Mouse (Mus musculus): ENCODE data around the gene Slc51b. TPM values are rescaled to one million over a fixed set of nuclear protein-coding genes. Genes with fewer than 3 reads are reported as not detected.

Slc51b gene
- polyA plus RNA-seq, 2 experiments from 2014 or later = not detected

DNA sequence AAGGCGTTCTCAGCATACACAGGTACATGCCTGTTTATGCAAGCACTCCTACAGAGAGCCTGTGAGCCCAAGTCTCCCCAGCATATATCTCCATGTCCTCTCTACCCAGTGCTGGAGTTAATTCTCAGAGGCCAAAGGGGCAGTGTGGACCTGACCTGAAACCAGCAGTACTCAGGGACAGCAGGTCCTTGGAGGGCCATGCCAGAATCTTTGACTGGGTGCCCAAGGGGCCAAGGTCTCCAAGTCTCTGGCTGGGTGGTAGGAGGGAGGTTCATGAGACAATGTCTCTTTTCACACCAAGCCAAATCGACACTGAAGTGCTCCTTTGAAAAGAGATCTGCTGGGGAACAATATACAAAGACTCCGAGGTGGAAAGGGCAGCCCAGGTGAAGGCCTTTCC lies 14.9 kb downstream of the Slc51b start:
- ATAC-seq = no peak

DNA sequence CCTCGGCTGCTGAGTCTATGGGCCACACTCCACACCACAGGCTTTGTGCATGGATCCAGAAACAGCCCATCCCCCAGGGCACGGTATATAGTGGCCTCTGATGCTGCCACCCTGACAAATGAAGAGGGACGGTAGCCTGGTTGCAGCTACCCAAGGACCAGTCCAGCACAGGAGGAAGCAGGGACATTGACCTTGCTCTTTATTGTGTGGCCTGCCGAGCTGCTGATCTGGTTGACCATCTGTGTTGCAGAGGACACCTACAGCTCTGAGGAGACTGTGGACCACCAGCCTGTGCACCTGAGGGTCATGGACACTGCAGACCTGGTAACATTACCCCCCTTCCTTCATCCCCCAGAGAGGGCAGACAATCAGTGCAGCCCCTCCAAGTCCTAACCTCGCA lies 15.4 kb downstream of the Slc51b start:
- no peak for ATAC-seq

GRCm38 (mm10) chr9:65405184-65405449 lies 17.6 kb downstream of the Slc51b start:
- ATAC-seq = no peak

GRCm38 (mm10) chr9:65404331-65405183 lies 18.2 kb downstream of the Slc51b start:
- ATAC-seq = no peak

DNA sequence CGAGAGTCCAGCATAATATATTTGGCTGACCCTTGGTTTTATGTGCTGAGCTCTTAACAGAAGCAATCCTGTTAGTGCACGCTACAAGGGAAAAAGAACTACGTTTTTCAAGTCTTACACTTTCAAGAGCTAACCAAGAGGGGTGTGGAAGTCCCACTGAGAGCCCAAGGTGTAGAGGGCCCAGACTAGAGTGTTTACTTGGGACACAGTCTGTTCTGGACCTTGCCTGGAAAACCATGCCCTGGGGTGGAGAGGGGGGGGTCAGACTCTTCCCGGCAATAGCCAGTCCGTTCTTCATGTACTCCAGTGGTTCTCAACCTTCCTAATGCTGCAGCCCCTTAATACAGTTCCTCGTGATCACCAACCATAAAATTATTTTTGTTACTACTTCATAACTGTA lies 22.8 kb downstream of the Slc51b start:
- no peak for ATAC-seq

GRCm38 (mm10) chr9:65398279-65398678 lies 24.5 kb downstream of the Slc51b start, which contains the start of gene Rasl12:
Gene Rasl12, plus strand, starts transcription at chr9:65398506.
- no peak for ATAC-seq

- ATAC-seq = no peak
Observed at GRCm38 (mm10) chr9:65394360-65394759, 28.4 kb downstream of the Slc51b start.

DNA sequence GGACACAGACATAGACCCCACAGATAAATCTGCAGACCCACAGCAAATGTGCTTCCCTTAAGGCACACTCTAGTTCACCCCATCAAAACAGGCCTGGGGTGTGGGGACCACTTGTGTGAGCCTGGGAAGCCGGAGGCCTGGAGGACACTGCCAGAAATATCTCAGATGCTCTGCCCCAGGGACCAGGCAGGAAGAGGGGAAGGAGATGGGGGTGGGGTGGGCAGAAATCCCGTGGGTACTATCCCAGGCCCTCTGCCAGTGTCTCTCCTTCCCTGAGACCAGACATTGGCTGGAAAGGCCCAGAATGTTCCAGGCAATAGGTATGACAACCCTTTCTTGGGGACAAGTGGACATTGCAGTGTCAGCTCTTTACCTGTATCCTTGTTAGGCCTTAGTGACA lies 29.1 kb downstream of the Slc51b start:
- no peak for ATAC-seq

GRCm38 (mm10) chr9:65392638-65393364 lies 30.0 kb downstream of the Slc51b start:
- ATAC-seq = no peak

DNA sequence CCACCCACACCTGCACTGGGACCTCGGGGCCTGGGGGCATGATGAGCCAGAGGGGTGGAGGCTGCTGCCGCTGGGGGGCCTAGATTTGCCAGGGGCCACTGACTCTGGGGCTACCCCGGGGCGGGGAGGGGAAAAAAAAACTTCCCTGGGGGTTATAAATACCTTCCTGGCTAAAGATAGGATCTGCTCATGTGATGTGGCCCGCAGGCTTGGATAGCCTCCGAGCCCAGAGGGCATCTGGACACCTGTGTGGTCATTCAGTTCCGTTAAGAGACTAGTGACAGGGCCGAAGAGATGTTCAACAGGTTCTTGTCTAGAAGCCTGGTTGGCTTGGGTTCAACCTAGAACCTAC lies 31.2 kb downstream of the Slc51b start, which contains the start of gene Kbtbd13:
Gene Kbtbd13, minus strand, starts transcription at position 40 of the 352 bp plus-strand sequence.
- ATAC-seq = no peak

- ATAC-seq = no peak
Observed at GRCm38 (mm10) chr9:65390752-65391612, 31.8 kb downstream of the Slc51b start.

- no peak for ATAC-seq
Observed at GRCm38 (mm10) chr9:65386373-65387140, 36.2 kb downstream of the Slc51b start.

DNA sequence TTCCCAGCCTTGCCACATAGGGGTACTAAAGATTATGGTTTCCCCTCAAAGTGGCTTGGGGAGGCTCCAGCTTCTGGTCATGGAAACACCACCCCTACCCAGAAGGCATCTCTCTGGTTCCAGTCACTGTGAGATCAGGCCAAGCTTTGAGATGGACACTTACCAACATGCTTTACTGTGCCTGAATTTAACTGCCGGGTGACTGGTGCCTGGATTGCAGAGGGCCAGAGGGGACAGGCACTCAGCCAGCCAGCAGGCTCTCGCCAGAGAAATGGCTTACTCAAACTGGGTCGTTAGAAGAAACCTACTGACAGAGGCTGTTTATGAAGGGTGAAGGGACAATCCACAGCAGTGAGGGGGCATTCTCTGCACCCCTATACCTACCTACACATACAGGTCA lies 38.5 kb downstream of the Slc51b start:
- ATAC-seq = no peak

- ATAC-seq = no peak
Observed at GRCm38 (mm10) chr9:65382751-65383097, 40.0 kb downstream of the Slc51b start.

GRCm38 (mm10) chr9:65382031-65382750 lies 40.6 kb downstream of the Slc51b start:
- no peak for ATAC-seq

DNA sequence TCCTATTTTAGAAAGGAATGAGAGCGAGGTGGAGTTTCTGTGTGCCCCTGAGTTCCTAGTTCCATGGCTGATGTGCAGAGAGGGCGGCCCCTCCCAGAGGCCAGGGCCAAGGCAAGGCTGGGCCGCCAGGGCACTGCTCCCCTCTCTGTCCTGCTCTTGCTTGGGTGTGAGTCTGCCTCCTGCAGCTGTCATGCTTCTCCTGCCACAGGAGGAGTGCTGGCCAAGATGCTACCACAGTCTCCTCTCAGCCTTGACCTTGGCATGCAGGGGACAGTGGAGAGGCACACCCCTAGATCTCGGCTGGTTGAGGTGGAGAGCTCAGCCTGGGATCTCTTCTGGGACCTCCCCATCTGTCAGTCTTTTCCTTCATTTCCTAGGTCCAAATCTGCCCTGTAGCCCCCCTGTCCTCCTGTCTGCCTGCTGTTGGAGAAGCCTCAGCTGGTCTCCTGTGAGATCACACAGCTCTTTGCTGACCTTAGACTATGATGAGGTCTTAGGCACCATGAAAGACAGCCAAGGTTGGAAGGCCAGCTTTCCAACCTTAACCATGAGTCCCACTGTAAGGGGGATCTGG lies 41.7 kb downstream of the Slc51b start:
- ATAC-seq = no peak

DNA sequence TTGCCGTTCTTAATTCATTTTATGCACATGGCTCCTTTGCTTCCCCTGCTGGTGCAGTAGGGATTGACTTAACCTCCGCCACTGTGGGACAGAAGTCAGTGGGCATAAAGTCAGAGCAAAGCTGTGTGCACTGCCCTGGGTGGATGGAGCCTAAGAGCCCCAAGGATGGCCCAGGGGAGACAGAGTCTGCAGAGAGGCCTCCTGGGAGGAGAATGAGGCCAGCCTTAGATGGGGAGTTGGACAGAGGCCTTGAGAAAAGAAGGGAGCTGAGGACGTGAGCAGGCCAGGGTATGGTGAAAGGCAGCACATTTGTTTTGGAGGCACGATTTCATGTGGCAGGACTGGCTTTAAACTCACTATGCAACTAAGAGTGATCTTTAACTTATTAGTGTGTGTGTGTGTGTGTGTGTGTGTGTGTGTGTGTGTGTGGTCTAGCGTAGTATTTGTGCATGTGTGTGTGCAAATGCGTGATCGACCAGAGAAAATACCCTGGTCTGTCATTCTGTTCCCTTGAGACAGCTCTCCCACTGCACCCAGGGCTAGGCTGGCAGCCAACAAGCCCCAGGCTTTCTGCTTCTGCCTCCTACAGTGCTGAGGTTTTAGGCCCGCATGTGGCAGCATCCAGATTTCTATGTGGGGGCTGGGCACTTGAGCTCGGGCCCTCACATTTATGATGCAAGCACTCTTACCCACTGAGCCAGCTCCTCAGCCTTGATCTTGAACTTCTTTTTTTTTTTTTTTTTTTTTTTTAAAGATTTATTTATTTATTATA lies 47.4 kb downstream of the Slc51b start:
- ATAC-seq = no peak

DNA sequence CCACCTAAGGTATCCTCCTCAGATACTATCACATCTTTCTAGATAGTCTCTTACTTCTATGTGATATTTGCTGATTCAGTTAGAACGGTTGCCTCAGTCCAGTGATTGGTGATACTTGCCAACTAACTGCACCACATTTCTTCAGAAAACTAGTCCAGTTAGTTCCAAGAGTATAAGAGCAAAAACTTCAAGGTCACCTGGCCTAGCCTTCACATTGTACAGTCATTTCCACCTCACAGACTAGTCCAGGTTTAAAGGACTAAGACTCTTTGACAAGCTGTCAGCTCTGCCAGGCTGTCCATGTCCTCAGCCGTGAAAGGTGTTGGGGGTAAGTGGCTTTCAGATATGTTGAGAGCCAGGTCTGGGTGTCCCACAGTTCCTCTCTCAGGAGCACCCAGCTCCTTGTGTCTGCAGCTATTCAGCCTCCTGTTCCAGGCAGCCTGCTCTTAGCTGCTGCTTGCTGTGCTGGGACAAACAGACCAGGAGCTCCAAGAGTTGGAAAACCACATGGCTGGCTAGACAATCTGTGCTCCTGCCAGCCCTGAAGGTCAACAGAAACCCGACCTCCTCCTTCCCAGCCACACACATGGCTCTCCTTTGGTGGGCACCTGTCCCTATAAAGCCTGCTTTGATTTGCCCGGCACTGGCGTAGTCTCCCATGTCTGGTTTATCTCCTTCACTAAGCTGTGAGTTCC lies 48.1 kb downstream of the Slc51b start:
- no peak for ATAC-seq

GRCm38 (mm10) chr9:65372449-65372848 lies 50.3 kb downstream of the Slc51b start:
- ATAC-seq = no peak

- no peak for ATAC-seq
Observed at GRCm38 (mm10) chr9:65371756-65372155, 51.0 kb downstream of the Slc51b start.

Data from activated CD4-positive, CD25-positive, alpha-beta regulatory T cell, adult 4 months (primary cell).